Mouse (Mus musculus): Measurements from ENCODE around the gene Aff3.

DNA sequence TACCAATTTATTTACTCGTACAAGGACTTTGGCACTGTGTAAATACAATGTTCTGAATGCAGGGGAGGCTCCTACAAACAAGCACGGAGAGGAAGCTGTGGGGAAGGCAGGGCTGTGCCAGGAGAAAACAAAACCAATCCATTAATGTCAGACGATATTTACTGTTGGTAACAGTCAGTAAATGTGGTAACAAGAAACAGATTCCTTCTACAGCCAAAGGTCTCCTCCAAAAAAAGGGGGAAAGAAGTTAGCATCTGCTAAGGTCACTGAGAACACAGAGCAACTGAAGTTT lies 356.1 kb downstream of the Aff3 start:
- TF ChIP-seq POLR2A (IDR thresholded peaks at IDR 0.05; ENCODE audit: insufficient read depth, low read depth, low read length) (no peak), CTCF (IDR thresholded peaks at IDR 0.05) (no peak), EP300 (IDR thresholded peaks at IDR 0.05; ENCODE audit: insufficient read depth, low read depth, low read length) (no peak)
